Mouse (Mus musculus): ENCODE data around the gene Socs1. TPM values are rescaled to one million over a fixed set of nuclear protein-coding genes. Genes with fewer than 3 reads are reported as not detected.

The Socs1 gene
- total RNA-seq, 2 experiments from 2014 or later, result 0.80 to 0.82 TPM

DNA sequence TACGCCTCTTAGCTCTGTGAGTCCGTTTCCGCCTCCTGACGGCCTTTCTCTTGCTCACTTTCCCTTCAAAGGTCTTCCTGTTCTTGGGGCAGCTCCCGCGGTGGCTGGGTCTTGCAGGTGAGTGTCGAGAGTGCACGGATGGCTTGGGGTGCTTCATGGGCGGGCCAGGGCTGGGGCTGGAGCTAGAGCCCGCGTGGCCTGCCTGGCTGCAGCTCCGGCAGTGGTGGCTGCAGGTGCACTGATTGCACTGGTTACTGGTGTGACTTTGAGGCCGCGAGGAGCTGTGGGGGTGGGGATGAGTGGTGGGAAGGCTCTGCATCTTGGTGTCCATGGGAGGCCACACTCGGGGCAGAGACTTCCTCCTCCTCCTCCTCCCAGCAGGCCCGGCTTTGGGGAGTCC, 2.9 kb upstream of the Socs1 start, which contains the start of gene Tnp2:
Gene Tnp2, minus strand, starts transcription at position 390 of the 400 bp plus-strand sequence.
- intact Hi-C loops (cut with DNase I), result loop anchor here (5.0 kb wide), 3 partner anchors 126 to 201 kb away; no protein-coding TSS in a partner anchor
- no peak for DNase-seq (ENCODE audit: low spot score in 2 of 2)

DNA sequence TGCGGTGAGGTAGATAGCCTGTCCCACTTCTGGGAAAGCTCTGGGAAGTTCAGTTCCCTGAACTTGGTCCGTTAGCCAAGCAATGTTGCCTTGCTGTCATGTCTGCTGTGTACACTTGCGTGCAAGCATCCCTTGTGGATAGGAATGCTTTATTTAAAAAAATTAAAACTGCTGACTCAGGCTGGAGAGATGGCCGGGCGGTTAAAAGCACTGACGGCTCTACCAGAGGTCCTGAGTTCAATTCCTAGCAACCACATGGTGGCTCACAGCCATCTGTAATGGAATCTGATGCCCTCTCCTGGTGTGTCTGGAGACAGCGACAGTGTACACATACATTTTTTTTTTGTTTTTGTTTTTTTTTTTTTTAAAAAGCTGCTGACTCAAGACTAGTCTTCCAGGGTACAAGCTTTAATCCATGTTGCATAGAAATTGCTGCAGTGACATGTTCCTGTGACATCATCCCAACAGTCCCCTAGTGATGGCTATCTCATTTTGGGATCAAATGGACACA, 2.3 kb upstream of the Socs1 start:
- intact Hi-C loops (cut with DNase I), result loop anchor here (2.0 to 5.0 kb wide), 4 partner anchors 59 to 200 kb away; no protein-coding TSS in a partner anchor
- no peak for DNase-seq (ENCODE audit: low spot score in 2 of 2)

DNA sequence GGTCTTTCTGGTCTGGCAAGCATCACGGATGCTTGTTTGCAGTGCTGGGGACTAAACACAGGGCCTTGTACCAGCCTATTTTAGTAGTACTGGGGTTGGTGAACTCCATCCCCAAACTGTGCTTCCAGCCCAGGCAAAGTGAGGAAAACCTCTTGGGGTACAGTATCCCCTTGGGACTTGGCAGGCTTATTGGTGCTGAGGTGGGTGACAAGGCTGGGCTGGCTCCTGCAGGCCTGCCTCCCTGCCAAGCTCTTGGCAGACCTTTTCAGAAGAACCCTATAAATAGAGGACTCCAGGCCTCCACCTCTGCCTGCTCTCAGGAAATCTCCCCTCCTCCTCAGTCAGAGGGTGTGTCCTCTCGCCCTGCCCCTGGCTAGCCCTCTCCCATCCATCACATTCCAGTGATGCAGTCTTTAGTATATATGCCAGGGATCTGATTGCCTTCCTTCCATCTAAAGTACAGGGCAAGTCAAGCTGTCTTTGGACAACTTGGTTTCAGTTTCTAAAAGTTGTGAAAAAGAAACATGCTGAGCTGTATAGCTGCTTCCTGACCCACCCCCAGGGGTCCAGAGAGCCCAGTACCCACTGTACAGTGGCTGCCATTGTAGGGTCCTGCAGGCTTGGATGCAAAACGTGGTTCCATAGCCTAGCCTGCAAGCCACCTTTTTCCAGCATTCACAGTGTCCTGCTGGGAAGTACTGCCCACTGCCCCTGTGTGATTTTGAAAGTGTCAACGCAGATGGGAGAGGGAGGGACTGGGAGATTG, 1.6 kb upstream of the Socs1 start:
- no peak for DNase-seq (ENCODE audit: low spot score in 2 of 2)
- intact Hi-C loops (cut with DNase I), result loop anchor here (2.0 to 5.0 kb wide), 4 partner anchors 60 to 200 kb away; no protein-coding TSS in a partner anchor

DNA sequence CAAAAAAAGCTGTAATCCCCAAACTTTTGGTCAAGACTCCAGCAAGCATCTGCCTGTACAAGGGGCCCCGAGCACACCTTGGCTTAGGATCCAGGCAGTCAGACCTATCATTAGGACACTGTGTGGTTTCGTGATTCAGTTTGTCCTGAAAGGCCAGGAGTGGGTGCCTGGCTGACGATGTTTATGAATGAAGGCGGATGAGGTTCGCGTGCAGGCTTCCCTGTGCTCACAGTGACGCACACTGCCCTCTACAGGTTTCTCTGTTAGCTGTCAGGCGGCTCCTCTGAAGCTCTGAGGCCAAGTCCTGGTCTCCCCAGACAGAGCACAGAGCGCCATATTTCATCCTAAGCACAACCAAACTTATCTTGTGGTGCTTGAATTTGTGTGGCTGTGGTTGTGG, 952 bp upstream of the Socs1 start:
- DNase-seq (ENCODE audit: low spot score in 2 of 2), result peak; percentile 82 to 89
- intact Hi-C loops (cut with DNase I), result loop anchor here (2.0 to 5.0 kb wide), 4 partner anchors 61 to 199 kb away; no protein-coding TSS in a partner anchor

DNA sequence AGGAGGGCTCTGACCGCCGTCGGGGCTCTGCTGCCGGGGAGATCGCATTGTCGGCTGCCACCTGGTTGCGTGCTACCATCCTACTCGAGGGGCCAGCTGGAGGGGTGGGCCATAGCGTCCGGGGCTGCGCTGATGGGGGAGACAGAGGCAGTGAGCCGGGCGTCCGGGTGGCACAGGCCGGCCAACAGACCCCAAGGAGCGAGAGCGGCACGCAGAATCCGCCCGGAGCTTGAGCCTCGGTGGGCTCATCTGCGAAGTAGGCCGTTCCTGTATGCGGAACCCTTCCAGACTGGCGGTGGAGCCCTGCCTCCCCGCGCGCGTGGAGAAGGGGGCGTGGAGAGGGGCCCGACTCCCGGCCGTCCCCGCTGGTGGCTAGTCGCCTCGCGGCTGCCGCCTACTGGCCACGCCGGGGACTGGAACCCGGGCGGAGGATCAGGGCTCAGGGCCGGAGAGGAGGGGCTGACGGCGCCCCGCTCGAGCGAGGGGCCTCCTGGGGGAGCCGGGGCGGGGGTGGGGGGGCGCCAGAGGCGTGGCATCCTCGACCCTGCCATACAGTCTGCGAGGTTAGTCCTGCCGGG, 454 bp downstream of the Socs1 start:
- intact Hi-C loops (cut with DNase I), result loop anchor here (2.0 to 5.0 kb wide), 4 partner anchors 123 to 218 kb away; no protein-coding TSS in a partner anchor
- DNase-seq (ENCODE audit: low spot score in 2 of 2), result peak; percentile 80 to 84

DNA sequence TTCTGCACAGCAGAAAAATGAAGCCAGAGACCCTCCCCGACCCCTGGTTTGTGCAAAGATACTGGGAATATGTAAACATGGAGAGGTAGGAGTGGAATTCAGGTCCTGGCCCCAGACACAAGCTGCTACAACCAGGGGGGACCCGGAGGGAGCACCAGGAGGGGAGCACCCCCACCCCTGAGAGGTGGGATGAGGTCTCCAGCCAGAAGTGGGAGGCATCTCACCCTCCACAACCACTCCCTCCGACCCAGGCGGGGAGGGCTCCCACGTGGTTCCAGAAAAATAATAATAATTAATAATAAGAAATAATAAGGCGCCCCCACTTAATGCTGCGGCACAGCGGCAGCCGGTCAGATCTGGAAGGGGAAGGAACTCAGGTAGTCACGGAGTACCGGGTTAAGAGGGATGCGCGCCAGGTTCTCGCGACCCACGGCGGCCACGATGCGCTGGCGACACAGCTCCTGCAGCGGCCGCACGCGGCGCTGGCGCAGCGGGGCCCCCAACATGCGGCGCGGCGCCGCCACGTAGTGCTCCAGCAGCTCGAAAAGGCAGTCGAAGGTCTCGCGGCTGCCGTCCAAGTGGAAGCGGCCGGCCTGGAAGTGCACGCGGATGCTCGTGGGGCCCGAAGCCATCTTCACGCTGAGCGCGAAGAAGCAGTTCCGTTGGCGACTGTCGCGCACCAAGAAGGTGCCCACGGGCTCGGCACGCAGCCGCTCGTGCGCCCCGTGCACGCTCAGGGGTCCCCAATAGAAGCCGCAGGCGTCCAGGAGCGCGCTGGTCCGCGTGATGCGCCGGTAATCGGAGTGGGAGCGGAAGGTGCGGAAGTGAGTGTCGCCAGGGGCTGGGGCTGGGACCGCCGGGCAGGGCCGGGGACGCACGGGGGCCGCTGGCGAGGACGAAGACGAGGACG, 1.2 kb downstream of the Socs1 start:
- DNase-seq (ENCODE audit: low spot score in 2 of 2), result peak; percentile 18 to 30
- intact Hi-C loops (cut with DNase I), result loop anchor here (2.0 kb wide), 1 partner anchor 217 kb away; no protein-coding TSS in a partner anchor

DNA sequence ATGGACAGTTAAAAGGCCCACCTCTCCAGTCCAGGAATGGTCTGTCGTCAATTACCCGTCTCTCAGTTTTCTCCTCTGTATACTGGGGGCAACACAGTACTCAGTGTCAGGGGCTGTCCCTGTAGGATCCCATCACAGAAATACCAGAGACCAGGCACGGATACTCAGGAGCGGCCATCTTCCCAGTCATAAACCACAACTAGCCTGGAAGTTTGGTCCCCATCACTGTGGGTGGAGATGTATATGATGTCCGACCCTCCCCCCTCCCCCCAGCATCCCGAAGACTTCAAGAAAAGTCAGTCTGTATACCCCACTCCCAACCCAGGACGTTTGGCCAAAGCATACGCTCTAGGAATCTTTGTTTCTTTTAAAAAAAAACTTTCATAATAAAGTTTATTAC, 1.9 kb downstream of the Socs1 start:
- DNase-seq (ENCODE audit: low spot score in 2 of 2), result no peak
- intact Hi-C loops (cut with DNase I), result no loop called here

DNA sequence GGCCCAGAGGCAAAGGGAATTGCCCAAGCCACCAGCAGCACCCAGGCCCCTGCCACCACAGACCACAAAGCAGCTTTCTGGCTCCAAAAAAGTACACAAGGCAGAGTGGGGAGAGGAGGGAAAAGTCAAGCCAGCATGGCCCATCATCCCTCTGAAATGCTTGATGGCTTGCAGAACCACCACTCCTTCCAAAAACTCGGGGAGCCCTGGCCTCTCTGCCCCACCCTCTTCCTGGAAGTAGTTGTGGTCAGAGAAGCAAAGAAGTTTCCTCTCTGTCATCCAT, 2.2 kb downstream of the Socs1 start:
- no peak for DNase-seq (ENCODE audit: low spot score in 2 of 2)
- intact Hi-C loops (cut with DNase I), result no loop called here

DNA sequence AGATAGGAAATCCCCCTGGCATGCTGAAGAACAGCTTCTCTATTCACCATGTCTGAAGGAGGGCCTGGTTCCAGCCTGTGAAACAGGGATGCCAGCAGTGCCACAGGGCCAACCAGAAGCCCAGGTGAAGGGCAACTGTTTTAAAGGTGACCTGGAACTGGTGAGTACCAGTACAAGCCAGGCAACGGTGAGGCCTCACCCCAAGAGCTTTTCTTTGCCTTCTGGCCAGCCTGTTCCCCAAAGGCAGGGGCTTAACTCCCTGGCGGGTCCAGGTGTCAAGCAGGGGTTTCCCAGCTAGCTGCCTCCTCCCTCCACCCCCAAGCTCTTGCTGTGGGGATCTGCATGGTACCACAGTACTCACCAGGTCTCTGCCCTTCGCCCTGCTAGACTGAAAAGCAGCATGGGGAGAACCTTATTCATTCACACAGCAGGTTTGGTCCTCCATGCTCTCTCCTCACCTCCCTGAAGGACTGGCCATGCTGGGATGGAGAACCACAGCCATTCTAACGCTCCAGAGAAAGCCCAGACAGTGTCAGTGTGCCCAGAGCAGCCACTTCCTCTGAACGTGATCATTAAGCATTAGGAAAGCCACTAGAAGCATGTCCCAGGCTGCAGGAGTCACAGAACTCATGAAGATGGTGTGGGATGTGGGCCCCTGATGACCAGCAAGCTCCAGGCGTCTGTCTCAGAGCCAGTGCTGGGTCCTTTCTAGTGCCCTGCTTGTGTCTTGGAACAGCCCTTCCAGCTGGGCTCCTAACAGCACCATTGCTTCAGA, 2.8 kb downstream of the Socs1 start:
- no peak for DNase-seq (ENCODE audit: low spot score in 2 of 2)
- intact Hi-C loops (cut with DNase I), result no loop called here

DNA sequence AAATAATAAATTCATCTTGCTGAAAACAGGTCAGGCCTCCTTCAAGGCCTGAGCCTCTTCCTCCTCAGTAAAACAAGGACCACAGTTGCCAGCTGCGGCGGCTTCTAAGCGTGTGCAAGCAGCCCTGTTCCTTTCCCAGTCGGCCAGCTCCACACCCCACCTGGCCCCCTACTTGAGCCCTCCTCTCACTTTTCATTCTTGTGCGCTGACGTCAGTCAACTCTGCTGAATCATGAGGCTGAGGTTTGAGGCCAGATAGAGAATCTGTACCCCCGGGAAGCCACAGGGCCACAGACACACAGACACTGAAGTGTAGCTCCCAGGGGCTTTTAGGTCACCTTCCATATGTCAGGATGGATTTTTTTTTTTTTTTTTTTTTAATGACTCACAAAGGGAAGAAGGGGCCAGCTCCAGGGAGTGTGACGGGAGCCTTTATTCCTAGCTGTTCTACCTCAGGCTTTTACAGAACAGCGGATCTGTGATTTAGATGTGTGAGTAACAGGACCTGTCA, 3.4 kb downstream of the Socs1 start:
- intact Hi-C loops (cut with DNase I), result no loop called here
- no peak for DNase-seq (ENCODE audit: low spot score in 2 of 2)

DNA sequence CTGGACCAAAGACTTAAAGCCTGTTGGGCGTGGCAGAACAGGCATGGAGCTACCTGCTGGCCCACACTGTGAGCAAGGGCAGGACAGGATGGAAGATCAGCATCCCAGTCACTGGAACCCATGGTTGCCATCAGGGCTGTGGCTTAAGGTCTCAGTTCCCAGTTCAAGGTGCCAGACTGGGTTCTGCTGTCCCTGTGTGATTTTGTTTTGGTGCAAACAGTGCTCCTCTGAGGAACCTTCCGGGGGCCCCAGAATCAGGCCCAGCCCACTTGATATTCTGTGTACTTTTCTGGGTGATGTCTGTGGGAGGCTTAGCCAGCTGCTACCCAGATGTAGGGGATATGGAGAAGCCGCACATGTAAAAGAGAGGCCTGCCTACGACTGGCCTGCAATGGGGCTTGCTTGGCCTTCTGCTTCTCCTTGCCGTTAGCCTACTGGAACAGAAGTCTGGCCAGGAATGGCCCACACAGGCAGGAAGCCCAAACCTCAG, 4.7 kb downstream of the Socs1 start:
- intact Hi-C loops (cut with DNase I), result no loop called here

DNA sequence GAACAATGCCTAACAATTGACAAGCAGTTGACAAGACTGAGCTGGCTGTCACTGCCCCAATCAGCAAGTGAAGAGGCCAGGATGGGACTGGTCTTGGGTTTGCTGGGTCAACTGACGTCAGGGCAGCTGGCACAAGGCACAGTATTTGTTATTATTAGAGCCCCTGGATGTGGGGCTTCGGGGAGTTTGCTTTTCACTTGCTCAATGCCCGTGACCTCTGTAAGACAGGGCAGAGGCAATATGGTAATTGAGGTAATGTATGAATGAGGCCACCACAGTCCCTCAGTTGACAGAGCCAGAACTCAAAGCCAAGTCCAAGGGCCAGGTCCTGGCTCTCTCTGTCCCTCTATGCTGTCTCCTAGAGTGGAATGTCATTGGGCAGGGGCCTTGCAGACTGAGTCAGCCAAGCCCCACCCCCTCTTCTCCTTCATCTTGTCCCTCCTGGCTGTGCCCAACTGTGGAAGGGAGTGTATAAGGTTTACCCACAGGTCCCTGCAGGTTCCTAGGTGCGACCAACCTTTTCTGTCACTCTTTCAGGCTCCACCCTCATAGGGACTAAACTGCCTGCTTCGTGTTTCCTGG, 7.7 kb downstream of the Socs1 start:
- intact Hi-C loops (cut with DNase I), result no loop called here
- no peak for DNase-seq (ENCODE audit: low spot score in 2 of 2)

More for the DNA sequence above, 4.7 kb downstream of the Socs1 start:
- DNase-seq (ENCODE audit: low spot score in 2 of 2), result no peak

DNA sequence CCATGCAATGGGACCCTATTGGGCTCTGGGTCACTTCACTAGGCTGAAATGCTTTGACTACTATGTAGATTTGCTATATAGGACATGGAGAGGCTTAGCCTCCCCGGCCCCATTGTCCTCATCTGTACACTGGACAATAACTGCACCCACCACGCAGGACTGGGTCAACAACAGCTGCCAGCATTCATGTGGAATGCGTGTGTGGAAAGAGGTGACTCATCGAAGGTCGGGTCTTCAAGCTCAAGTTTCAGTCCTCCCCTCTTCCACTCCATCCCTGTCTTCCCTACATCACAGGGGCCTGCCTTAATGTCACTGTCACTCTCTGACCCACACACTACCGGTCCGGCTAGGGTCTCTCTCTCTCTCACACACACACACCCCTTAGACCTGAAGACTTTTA, 9.0 kb downstream of the Socs1 start:
- DNase-seq (ENCODE audit: low spot score in 2 of 2), result no peak
- intact Hi-C loops (cut with DNase I), result no loop called here

DNA sequence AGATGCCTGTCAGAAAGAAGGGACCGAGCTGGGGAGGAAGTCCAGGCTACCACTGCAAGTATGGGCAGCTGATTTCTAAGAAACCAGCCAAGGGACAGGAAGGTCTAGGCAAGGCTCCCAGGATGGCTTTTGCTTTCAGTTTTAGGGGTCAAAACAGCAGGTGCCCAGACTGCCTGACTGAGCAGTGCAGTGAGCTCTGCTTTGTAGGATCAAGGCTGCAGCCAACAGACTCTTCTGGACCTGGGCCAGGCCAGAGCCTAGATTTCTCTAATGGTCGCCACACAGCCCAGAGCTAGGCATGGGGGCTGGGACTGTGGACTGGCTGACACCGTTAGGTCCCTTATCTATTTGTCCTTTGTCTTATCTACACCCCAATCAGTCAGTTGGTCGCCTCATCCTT, 10.6 kb downstream of the Socs1 start:
- DNase-seq (ENCODE audit: low spot score in 2 of 2), result no peak
- intact Hi-C loops (cut with DNase I), result no loop called here

DNA sequence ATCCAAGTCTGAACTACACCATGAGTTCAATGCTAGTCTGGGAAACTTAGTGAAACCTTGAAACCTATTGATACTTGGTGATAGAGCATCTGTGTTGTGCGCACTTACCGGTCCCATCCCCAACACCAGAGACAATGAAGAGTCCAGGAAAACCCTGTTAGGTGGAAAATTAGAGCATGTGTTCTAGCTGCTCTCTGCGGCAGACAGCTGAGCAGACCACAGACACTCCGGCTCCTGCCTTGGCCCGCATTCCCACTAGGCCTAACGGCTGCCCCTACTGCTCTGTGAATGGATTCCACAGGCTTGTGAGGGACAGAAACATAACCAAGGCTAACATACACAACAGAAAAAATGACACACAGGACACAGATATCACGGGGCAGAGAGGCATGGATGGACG, 11.8 kb downstream of the Socs1 start:
- intact Hi-C loops (cut with DNase I), result no loop called here
- DNase-seq (ENCODE audit: low spot score in 2 of 2), result no peak

DNA sequence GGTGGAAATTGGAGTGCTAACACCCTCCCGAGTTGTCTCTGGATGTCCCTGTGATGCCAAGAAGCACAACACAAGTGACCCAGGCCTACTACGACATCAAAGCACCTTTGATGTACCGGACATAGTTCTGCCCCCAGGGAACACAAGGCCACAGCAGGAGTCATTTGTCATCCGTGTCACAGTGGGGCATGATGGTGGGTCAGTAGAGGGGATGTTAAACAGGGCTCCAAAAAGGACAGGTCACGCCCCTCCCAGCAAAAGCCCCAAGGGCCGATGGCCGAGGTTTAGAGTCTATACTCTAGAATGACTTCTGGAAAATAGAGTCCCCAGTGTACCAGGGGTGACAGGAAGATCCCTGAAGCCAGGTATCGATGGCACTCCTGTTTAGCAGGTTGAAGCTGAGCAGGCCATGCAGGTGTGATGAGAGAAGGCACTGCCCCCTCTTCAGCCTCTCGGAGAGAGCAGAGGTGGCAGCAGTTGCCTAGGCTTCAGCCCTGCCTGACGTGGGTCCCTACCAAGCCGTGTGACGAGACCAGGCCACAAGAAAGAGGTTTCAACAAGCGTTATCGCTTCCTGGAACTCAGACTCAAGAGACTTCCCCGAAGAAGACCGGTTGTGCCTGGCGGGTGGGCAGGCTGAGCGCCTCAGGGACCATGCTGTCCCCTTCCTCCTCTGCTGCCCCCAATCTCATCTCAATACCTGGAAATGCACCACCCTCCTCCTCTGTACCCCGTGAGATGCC, 13.4 kb downstream of the Socs1 start:
- DNase-seq (ENCODE audit: low spot score in 2 of 2), result no peak
- intact Hi-C loops (cut with DNase I), result no loop called here

DNA sequence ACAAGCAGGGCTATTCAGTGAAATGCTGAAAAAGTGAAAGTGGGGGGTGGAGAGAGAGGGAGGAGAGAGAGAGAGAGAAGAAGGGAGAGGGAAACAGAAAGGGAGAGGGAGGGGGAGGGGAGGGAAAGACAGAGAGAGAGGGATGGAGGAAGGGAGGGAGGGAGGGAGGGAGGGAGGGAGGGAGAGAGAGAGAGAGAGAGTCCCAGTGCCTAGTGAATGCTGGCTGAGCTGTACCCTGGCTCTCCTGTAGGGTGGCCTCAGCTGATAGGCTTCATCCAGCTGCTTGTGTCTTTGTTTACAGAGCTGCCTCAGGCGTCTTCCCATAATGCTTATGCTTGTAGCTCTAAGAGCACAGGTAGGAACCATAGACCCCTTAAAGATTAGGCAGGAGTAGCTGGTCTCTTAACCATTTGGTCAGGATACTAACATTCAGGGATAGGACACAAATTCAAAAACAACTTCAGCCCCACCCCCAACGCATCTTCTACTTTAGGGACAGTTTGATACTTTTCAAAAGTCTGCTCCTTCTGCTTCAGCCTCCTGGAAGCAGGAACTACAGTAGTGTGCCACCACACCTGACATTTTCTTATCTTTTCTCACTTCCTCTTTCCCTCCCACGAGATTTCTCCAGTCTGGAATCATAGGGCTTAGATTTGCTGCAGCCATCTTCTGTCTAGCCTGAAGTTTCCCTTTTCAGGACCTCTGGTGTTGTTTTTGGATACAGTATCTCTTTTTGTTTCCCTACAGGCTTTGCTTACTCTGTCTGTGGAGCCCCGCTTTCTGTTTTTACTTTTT, 14.6 kb downstream of the Socs1 start:
- intact Hi-C loops (cut with DNase I), result no loop called here

More for the DNA sequence above, 14.6 kb downstream of the Socs1 start:
- DNase-seq (ENCODE audit: low spot score in 2 of 2), result no peak

All from left cerebral cortex, postnatal 25 days (tissue).